Comparison of ENCODE assay signal across 8 mouse cellular contexts in genomic region chr9:32031950-32032453, GRCm38 (mm10).
A peak's percentile ranks its signal among the peaks of the same experiment; 100 is the strongest.
DNase-seq lines count a peak whose midpoint lies in the region; ATAC-seq lines count a peak whose summit lies in the region.

No protein-coding gene starts in this region.

- 0% methylated on average over 40 of the region's 64 CpGs for WGBS in hindbrain, embryonic 14.5 days

- DNase-seq in R1 (ENCODE audit: low read depth, low spot score), result peak; percentile 84
- peak; percentile 86 to 91 for DNase-seq in cerebellum, postnatal 10 days
- peak; percentile 77 to 84 for DNase-seq in frontal cortex, postnatal 36 days (ENCODE audit: low spot score in 2 of 2)
- DNase-seq in hindbrain, embryonic 14.5 days (ENCODE audit: low spot score), result peak; percentile 95
- DNase-seq in left cerebral cortex, adult 18-20 months (ENCODE audit: low spot score in 2 of 2), result peak; percentile 67 to 87
- peak; percentile 79 for DNase-seq in lung, postnatal 36 days
- DNase-seq in right cerebral cortex, adult 18-20 months, result peak; percentile 87
- DNase-seq in urinary bladder, postnatal 14 days (ENCODE audit: low spot score), result peak; percentile 84

- peak overlapping the region; percentile 77 for H3K4me2 ChIP-seq in hindbrain, embryonic 14.5 days (replicated peaks)

- no peaks in the 10 kb centered on the region for H3K36me3 ChIP-seq in hindbrain, embryonic 14.5 days (replicated peaks; ENCODE audit: control insufficient read depth, insufficient read depth)

- peak; percentile 91 for ATAC-seq in hindbrain, embryonic 14.5 days (ENCODE audit: low FRiP score)

- no peaks in the 10 kb centered on the region for H3K9me3 ChIP-seq in hindbrain, embryonic 14.5 days (ENCODE audit: control insufficient read depth, low read length)

- H3K4me3 ChIP-seq in hindbrain, embryonic 14.5 days (replicated peaks; ENCODE audit: low read length), result peak overlapping the region; percentile 86

- H3K27me3 ChIP-seq in hindbrain, embryonic 14.5 days (ENCODE audit: control insufficient read depth, insufficient read depth, low read length), result no peaks in the 10 kb centered on the region

- peak overlapping the region; percentile 91 for H3K27ac ChIP-seq in hindbrain, embryonic 14.5 days

- peaks cover 24% of the 10 kb centered on the region for H3K4me1 ChIP-seq in hindbrain, embryonic 14.5 days (replicated peaks; ENCODE audit: control insufficient read depth, insufficient read depth, low read length)

- H3K9ac ChIP-seq in hindbrain, embryonic 14.5 days, result peak overlapping the region; percentile 96

Comparison
In these comparisons a context has a peak if more than half of its experiments do, and no peak if none do; other contexts are left out.
1. Peak in every context shown above with its lines: DNase-seq, ATAC-seq, H3K4me3 ChIP-seq and H3K27ac ChIP-seq.